Mouse (Mus musculus) MN1 (cell line): ENCODE measurements around the gene Cenpb.

Experiments
- DNase-seq: peaks from one replicate; pipeline ENCODE4 v3.0.0-alpha.2; 2016; ENCODE audit warnings: low spot score

Gene Cenpb

DNA sequence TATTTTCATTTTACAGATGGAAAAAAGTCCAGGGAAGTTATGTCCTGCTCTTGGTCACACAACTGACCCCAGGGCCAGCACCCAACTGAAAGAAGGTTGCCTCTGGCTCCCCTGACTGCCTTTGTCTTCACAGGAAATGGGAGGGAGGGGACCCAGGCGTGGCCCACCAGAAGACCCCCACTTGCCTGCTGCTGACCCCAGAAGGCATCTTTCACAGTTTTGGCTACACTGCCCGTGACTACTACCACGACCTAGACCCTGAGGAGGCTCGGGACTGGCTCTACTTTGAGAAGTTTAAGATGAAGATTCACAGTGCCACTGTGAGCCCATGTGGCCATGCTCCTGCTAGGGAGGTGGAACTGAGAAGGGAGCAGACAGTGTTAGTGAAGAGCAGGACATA, 41.6 kb downstream of the Cenpb start:
- no peak for DNase-seq

DNA sequence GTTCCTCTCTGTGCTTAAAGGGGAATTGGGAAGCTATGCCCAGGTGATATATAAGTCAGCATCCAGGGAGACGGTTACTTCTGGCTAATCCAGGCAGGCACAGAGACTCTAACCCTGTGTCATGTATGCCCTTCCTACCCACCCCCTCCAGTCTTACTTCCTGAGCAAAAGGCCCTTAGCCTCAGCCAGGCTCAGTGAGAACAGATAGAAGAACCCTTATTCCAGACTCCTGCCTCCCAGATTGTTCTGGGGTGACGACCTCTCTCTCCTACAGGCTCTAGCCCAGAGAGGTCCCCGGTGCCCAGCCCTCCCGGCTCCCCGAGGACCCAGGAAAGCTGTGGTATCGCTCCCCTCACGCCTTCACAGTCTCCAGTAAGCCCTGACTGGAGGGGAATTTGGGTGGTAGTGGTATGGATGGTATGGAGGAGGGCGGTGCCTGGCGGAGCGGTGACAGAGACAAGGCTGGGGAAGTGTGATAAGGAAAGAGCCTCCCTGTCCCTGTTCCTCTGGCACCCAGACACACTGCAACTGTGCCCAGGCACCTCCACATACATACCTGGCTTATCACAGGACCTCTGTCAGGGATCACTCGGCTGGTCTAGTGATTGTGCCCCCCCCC, 44.2 kb downstream of the Cenpb start:
- DNase-seq, result no peak

DNA sequence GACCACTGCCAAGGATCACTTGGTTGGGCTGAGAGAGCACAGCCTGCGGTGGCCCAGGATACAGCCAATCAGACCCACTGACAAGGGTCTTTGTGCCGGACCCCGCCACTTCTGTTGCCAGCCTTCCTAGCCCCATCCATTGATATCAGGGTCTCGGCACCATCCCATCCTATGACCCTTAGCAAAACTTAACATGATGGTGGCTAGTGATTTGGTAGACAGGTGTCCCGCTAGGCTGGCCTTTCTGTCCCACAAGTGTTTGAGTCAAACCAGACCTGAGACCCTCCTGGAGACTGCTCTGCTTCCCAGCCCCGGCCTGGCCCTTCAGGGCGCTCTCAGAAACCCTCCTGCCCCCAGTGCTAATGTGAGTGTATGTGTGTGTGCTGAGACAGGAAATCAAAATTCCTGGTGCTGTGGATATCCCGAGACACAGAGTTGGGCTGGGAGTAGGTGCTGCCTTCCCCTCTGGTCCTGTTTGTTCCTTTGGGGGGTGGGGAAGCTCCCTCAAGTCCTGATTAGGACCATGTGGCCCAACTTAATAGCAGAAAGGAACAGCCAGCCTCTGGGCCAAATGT, 45.0 kb downstream of the Cenpb start:
- DNase-seq, result no peak

DNA sequence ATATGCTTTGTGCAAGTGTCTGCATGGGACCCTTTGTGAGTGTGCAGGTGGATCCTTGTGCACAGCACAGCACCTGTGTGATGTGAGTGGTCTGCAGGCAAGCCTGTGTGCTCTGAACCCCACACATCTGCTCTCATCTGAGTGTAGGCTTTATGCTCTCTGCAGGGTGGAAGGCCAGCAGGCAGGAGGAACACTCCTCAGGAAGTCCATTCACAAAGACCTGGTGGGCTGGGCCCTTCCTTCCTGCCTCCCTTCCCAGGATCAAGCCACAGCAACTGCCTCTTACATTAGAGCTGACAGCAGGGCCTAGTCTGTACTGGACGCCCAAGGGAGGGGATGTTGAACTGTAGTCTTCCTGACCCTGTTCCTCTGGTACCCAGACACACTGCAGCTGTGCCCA, 45.5 kb downstream of the Cenpb start:
- no peak for DNase-seq

DNA sequence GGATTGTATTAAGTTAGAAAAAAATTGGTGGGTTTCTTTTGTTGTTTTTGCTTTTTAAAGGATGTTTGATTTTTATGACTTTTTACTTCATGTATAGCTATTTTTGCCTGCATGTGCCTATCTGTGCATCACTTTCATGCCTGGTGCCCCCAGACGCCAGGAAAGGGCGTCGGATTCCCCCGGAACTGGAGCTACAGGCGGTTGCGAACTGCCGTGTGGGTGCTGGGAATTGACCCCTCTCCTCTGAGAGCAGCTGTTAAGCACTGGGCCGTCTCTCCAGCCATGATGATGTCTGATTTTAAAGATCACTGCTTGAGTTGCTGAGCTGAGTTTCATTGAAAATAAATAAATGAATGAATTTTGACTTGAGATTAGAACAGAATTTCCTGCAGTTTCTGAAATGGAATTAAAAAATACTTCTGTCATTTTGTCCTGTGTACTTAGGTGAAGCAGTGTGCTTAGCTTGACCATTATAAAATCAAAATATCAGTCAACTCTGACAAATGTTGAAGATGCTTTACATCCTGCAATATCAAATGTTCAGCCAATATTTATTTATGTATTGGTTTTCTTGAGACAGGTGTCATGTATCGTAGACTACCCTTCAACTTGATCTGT, 46.8 kb downstream of the Cenpb start, which contains the start of gene Gm11037:
Gene Gm11037 (plus strand): TSS at position 568 of the 618 bp plus-strand sequence.
- no peak for DNase-seq

DNA sequence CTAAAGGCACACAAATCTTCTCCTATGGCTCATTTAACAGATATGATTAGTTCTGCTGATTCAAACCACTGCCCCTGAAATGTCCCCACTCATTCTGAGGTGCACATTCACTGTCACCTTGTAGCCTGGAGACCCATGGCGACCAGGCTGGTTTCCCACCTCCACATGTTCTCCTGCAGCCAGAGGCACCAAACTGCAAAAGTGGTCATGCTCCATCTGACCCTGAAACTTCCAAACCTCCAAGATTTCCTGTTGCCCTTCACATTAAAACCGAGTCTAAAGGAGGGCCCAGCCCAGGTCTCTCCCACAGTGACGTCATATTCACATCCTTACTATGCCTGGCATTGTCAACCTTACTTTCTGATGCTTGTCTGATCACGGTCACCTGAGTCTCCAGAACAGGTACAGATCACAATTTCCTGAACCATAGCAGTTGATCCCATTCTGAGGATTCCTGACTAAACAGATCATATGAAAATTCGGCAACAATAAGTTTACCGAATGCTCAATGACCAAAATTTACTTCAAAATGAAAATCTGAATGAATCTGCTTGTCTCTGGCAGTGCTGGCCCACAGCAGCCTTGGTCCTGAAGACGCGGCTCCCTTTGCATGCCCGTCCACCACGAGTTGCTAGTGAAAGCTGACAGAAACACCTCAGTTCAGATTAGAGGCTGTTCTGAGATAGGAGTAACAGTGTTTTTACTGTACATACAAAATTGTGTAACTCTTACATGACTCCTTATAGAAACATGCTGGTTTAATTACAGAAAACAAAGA, 47.6 kb downstream of the Cenpb start:
- no peak for DNase-seq

DNA sequence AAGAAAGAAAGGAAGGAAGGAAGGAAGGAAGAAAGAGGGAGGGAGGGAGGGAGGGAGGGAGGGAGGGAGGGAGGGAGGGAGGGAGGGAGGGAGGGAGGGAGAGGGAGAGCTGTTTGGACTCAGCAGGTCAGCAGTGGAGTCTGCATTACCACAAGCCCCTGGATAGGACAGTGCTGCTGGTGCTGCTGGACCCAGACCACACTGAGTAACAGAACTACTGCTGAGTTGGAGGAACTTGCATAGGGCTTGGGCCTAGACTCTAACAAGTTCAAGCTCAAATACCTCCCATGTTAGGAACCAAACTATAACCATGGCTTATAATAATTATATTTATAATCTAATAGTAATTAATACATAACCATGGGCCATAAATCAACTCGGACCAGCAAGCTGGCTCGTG, 49.0 kb downstream of the Cenpb start:
- no peak for DNase-seq

DNA sequence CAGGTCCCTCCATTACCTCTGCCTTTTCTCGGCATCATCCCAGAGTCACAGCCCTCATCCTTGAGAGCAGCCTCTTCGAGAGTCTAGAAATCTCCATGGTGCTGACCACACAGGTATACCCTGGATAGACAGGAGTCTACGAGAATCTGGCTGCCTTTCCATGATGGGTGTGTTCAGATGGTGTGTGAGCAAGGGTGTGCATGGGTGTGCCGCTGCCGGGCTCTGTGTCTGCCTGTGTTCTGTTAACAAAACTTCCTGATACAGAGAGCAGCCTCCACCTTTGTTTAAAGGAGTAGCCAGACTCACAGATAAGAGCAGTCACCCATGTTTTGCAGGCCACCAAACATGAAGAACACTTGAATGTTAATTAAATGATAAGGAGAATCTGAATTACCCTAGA, 50.0 kb downstream of the Cenpb start:
- no peak for DNase-seq

DNA sequence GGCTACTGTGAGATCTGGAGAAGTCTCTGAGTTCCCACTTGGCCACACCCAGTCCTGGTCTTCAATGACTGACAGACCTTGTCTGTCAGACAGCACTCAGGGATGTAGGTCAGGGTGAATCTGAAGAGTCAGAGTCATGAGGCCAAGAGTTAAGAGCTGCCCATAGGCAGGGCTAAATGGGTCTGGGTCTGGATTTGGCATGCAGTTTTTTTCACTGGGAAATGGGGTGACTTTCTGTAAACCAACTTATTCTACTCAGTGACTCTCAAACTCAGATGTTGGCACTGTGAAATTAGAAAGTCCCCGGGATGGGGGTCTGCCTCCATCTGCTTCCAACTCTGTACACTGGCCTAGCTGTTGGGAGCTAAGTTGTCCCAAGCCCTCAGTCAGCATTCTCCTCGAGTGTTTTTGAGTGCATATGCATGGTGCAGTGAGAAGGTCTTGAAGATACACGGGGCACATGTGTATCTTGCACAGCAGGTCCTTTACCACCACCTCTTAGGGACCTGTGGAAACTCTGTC, 51.2 kb downstream of the Cenpb start:
- no peak for DNase-seq

DNA sequence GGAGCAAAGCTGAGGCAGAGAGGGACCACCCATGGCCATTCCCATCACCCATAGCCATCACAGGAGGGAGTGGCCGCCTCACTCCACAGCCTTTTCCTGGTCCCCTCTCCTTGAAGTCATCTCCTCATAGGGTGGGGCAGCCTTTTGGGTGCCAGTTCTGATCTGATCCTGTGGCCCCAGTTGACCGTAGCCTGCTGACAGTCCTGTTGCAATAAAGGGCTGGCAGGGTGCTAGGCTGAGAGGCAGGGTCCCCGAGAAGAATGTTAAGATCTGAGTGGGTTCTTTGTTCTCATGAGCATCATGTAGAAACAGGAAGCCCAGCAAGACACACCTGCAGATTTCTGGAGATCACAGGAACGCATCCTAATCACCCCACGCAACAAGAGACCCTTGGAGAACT, 51.7 kb downstream of the Cenpb start:
- no peak for DNase-seq

DNA sequence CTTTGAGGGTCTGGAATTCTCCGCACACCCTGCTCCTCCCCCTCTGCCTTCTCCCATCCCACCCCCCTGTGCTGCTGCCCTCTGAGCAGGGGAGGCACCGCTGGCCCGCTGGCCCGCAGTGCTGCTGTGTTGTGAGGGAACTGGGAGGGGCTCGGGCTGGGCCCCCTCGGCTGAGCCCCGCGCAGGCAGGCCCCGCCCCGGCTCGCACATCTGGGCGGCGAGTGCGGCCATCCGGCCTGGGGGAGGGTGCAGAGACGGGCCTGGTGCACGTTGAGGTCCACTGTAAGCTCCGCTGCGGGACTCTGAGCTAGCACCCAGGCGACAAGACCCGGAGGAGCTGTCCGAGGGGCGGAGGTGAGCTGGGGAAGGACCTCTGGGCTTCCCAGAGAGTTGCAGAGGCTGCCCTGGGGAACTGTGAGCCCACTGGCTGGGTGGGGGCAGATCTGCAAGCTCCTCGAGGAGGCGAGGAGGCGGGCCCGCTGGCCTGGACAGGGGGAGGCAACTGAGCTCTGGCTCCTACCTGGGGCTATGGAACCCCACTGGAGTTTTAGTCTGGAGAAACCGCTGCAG, 52.6 kb downstream of the Cenpb start, which contains the start of gene Hspa12b:
Gene Hspa12b (plus strand): TSS at position 120 of the 570 bp plus-strand sequence.
- peak; percentile 65 for DNase-seq

DNA sequence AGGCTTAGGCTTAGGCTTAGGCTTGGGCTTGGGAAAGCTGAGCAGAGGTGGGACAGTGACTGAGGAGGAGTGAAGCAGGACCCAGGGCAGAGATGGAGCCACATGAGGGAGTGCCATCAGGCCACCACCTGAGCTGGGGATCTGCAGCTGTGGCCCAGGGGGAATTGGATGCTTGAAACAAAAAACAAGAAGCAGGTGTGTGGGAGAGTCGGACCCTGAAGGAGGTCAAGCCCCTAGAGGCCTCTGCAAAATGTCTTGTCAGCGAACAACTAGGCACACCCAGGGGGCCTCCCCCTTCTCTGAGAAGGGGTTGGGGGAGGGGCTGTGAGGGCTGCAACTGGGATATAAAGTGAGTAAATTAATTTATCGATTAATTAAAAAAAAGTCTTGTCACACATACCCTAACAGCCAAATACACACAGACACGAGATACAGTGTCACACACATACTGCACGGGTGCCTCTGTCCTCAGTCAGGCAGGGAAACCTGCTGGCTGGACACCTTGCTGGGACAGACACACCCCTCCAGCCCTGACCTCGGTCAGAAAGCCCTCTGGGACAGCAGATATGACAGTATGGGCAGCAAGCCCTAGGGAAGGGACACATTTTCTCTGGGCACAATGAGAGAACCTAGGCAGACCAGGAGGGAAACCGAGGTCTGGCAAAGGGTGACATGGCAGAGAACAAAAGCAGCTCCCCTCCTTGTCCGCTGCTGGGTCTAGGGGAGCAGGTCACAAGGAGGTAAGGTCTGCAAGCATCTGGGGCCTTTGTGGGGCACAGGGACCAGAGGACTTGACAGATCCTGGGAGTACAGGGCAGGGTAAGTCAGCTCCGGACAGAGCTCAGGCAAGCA, 53.7 kb downstream of the Cenpb start:
- DNase-seq, result no peak
